Mouse (Mus musculus) lung, adult 2 months (tissue): Measurements from ENCODE around the gene Mob3c. TPM values are rescaled to one million over a fixed set of nuclear protein-coding genes. Genes with fewer than 3 reads are reported as not detected.

Experiments
- DNase-seq: peaks from one replicate; pipeline ENCODE4 v3.0.0; 2022
- H3K4me1 ChIP-seq: fragments of 200-500 bp; 2 replicates; pipeline ENCODE4 v1.6.1; 2011; ENCODE audit warnings: low read length; ENCODE audit not compliant: control insufficient read depth, insufficient read depth
- H3K4me3 ChIP-seq: fragments of 200-500 bp; replicated peaks from 2 replicates; pipeline ENCODE3; 2011; ENCODE audit warnings: low read depth, mild to moderate bottlenecking, control low read depth, low read length; ENCODE audit errors: extremely low read depth
- CTCF ChIP-seq: fragments of 200-500 bp; IDR thresholded peaks from 2 replicates; pipeline ENCODE4 v1.5.1; 2011; ENCODE audit warnings: mild to moderate bottlenecking, low read length, control low read depth; ENCODE audit not compliant: insufficient read depth
- POLR2A ChIP-seq: fragments of 200-500 bp; IDR thresholded peaks from 2 replicates; pipeline ENCODE4 v1.6.1; 2011; ENCODE audit warnings: low read depth, mild to moderate bottlenecking, control low read depth, low read length, borderline replicate concordance; ENCODE audit errors: extremely low read depth
- WGBS: fragments of 180-500 bp; shearing (Covaris S2); methylation state at CpG from one replicate; pipeline ENCODE4 v1.1.7; 2018; 5-methylcytosine and 5-hydroxymethylcytosine counted together
- polyA plus RNA-seq: library from polyadenylated mRNA; depleted of rRNA; stranded (reverse); fragments of >200 nt; gene quantifications from 2 replicates; pipeline ENCODE4 v1.2.3, GENCODE M21; 2012; rRNA removed

Mob3c gene
- polyA plus RNA-seq = 27.9 and 45.4 TPM in 2 replicates

DNA sequence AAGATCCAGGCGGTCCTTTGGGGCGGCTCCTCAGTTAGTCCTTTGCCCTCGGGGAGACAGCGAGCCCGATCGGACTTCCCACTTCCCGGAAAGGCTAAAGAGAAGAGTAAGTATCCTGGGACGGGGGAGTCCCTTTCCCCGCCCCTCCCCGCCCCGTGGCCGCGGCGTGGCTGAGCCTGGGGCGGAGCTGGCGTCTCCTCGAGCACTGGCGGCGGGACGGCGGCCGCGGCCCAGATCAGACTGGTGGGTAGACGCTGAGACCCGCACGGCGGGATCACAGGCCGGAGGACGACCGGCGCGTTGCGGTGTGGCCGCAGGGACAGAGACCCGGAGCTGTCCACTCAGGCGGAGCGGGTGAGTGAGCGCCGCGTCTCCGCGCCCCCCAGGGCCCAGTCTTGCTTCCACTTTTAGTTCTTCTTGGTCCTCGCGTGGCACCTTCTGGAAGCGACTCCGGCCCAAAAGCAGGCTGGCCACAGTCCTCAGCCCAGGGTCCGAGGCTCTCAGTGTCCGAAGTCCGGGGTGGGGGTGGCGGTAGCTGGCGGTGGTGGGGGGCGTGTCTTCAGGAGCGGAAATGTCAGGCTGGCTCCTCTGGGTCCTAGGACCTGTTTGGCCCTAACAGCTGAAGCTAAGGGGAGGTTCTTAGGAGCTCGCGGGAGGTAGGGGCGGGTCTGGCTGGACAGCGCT is at the start of gene Mob3c:
Gene Mob3c, plus strand, starts transcription at position 205 of the 684 bp plus-strand sequence.
- no peak for TF ChIP-seq CTCF
- TF ChIP-seq POLR2A = peak; percentile 41; the same call in 1 of the 2 replicates
- H3K4me3 ChIP-seq = peak within 1 kb of the TSS; percentile 97
- peak; percentile 81 for DNase-seq
- peaks cover 23% of the 10 kb centered on the region for H3K4me1 ChIP-seq
- under 1% methylated on average over 57 of the region's 57 CpGs for WGBS

DNA sequence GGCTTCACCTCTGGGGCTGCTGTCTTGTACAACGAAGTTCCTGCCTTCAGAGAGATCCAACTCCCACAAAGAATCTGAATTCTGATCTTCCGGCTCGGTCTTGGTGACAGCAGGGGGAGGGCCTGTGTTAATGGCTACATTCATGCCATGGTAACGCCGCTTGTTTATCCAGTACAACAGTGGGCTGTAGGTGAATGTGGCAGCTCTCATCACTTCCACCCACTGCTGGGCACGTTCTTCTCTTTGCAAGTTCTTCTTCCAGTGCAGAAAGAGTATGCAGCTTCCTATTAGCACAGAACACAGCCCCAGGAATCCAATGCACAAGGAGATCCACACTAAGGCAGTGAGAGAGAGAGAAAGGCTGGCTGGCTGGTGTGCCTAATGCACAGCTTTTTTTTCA is 47.6 kb upstream of the Mob3c start:
- H3K4me3 ChIP-seq = no peak overlapping the region
- DNase-seq = no peak
- TF ChIP-seq POLR2A (no peak), CTCF (no peak)
- no peaks in the 10 kb centered on the region for H3K4me1 ChIP-seq
- 38% methylated on average over 6 of the region's 6 CpGs for WGBS

DNA sequence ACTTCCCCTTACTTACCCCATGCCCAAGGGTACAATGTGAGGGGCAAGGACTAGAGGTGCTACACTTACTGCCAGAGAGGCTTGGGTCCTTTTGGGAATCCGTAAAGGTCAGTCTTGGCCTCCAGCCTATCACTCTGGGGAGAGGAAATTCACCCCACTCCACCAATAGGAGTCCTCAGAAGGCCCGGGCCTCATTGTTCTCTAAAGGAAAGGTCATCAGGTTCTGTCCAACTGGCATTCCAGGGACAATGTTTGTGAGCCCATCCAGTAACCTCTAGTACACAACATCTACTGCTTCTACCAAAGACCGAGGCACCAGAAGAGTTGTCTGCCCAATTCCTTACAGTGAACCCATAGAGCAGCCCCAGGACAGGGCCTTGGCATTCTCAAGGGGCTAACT is 47.0 kb upstream of the Mob3c start, which contains the start of gene Tex38:
Gene Tex38, minus strand, starts transcription at position 101 of the 400 bp plus-strand sequence.
- DNase-seq = no peak
- H3K4me3 ChIP-seq = no peak within 1 kb of the TSS
- TF ChIP-seq CTCF (no peak), POLR2A (no peak)
- 78% methylated on average over 3 of the region's 3 CpGs for WGBS
- peaks cover 6% of the 10 kb centered on the region for H3K4me1 ChIP-seq

DNA sequence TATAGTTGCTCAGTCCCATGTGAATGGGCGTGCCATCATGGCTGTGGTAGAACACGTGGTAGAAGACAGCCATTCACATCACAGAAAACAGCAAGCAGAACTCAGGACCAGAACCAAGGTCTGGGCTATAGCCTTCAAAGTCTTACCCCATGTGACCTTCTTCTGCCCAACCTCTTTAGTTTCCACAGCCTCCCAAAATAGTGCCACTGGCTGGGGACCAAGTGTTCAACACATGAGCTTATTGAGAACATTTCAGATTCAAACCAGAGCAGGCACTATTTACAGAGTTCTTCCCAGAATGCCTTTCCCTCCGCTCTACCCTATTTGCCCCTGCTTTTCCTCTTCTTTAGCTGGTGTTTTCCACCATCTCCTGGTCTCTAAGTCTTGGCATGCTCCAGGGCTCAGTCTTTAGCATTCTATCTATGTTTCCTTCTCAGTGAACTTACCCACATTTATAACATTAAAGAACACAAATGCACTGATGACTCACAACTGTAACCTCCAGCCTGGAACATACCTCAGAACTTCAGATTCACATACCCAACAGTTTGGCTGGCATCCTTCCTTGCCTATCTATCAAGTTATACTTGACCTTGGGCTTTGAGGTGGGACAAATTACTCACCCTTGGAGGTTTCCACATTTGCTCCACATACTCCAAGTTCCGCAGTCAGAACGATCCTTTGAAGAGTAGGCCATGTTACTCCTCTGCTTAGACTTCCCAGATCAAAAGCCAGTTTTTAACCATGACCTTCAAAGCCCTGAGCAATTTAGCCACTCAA is 45.7 kb upstream of the Mob3c start:
- H3K4me3 ChIP-seq = no peak overlapping the region
- WGBS = 83% methylated on average over 5 of the region's 5 CpGs
- no peak for DNase-seq
- peaks cover 8% of the 10 kb centered on the region for H3K4me1 ChIP-seq
- TF ChIP-seq POLR2A = no peak
- no peak for TF ChIP-seq CTCF

DNA sequence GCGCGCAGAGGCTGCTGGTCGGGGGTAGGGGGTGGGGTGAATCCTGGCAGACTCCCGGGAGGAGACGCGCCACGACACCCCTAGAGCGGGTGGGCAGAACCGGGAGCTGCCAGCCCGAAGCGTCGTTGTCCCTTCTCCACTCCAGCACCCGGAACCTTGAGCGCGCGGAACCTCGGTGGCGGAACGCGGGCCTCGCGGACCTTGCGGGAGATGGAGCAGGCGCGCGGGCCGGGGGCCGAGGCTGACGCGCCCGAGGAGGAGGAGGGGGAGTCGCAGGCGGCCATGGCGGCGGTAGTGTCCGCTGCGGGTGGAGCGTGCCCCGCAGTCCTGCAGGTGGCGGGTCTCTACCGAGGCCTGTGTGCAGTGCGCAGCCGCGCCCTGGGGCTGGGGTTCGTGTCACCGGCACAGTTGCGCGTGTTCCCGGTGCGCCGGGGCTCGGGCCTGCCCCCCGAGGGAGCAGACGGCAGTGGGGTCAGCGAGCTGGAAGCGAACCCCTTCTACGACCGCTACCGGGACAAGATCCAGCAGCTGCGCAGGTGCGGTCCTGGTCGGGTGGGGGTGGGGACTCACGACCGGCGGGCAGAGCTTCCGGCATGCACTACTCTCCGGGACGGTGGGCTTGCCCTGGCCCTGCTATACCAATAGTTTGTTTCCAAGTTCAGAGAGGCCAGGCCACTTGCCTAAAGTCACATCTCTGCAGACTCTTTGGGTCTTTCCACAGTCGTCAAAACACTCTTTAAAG is 43.0 kb upstream of the Mob3c start, which contains the start of gene Atpaf1:
Gene Atpaf1, plus strand, starts transcription at position 44 of the 742 bp plus-strand sequence.
- Histone ChIP-seq H3K4me3 (peak within 1 kb of the TSS; percentile 92), H3K4me1 (peaks cover 8% of the 10 kb centered on the region)
- WGBS = 1% methylated on average over 69 of the region's 69 CpGs
- DNase-seq = peak; percentile 75
- TF ChIP-seq POLR2A = peak; percentile 47; the same call in 1 of the 2 replicates
- TF ChIP-seq CTCF = no peak

DNA sequence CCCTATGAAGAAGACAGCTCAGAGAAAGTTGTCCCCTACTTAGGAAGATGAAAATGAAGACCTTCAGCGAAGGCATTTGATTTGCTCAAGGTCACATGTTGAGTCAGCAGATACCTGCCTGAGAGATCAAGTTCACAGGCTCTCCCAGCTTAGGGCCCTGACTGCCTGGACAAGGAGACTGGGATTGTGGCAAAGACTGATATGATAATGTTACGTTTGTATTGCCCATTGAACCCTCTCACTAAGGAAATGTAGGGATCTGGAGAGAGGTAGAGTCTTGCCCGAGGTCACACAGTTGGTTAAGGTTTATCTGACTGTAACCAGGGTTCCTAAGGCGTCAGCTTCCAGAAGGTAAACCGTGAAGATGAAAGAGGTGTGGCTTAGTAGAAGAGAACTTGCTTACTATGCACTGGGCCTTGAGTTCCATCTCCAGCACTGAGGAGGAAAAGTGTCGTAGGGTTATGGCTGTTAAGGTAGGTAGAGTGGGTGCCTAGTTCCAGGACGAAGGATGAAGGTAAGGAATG is 42.3 kb upstream of the Mob3c start:
- no peak for DNase-seq
- TF ChIP-seq CTCF (no peak), POLR2A (no peak)
- peaks cover 8% of the 10 kb centered on the region for H3K4me1 ChIP-seq
- WGBS = 39% methylated on average over 7 of the region's 7 CpGs
- H3K4me3 ChIP-seq = peak overlapping the region; percentile 92

DNA sequence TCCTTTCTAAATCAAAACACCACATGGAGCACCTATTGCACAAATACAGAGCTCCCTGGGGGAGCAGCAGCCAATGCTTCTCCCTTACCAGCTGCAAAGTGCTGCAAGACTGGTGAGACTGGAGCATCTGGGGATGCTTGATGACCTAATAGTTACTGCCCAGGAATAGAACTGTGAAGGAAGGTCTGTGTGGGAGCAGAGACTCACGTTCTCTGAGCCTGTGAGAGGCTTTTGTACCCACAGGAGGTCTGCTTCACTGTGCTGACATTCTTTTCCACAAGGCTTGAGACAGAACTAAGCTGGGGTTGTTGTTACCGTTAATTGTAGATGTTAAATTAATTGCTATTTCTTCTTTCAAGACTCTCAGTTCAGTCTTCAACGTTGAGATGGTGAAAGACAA is 37.0 kb upstream of the Mob3c start:
- 82% methylated on average over 3 of the region's 3 CpGs for WGBS
- H3K4me1 ChIP-seq = peaks cover 2% of the 10 kb centered on the region
- TF ChIP-seq CTCF (no peak), POLR2A (no peak)
- DNase-seq = no peak
- H3K4me3 ChIP-seq = no peak overlapping the region

DNA sequence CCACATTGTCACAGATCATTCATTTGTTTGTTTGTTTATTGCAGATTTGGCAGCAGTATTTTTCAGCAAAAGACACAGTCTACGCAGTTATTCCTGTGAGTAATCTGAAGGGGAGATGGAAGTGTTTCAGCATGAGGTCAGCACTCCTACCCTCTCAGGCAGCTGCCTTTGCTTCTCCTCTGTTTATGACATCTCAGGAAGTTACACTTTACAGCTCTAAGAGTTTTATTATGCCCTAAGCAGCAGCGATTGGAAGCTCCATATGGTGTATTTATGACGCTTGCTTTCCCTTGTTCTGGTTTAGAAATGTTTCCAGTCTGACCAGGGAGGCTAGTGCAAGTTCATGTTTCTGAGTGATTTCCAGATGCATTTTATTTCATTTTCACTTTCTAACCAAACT is 32.5 kb upstream of the Mob3c start:
- no peak for DNase-seq
- TF ChIP-seq POLR2A (no peak), CTCF (no peak)
- WGBS = 70% methylated on average over 3 of the region's 3 CpGs
- H3K4me3 ChIP-seq = no peak overlapping the region
- H3K4me1 ChIP-seq = no peaks in the 10 kb centered on the region

DNA sequence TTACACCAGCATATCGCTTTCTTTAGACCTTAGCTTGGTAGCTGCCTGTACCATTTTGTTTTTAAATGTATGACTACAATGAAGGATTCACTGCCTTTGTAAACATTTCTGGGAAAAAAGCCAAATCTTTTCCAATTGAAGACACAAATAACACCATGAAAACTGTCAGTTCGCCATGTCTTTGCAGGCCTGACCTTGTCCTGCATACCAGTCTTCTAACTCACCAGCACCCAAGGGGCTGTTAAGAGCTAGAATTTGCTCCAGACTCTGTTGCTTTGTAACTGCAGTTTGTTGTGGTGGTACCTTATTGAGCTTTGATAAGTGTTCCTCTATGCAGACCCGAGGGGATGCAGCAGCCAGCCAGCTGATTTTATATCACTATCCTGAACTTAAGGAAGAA is 27.9 kb upstream of the Mob3c start:
- no peak for DNase-seq
- TF ChIP-seq POLR2A = no peak
- TF ChIP-seq CTCF = no peak
- Histone ChIP-seq H3K4me1 (no peaks in the 10 kb centered on the region), H3K4me3 (no peak overlapping the region)
- 62% methylated on average over 3 of the region's 3 CpGs for WGBS
